Mouse (Mus musculus) Patski (cell line): ENCODE measurements around the gene Cdc26. TPM values are rescaled to one million over a fixed set of nuclear protein-coding genes. Genes with fewer than 3 reads are reported as not detected.

Source experiments
- ATAC-seq: fragments of 100-300 bp; one replicate; pipeline ENCODE4 v1.8.0; 2021
- CTCF ChIA-PET: fragments of 350-600 bp; sonication (Branson Sonifier 250); formaldehyde crosslinking; loops from one replicate; lab custom pipeline; 2022; ENCODE audit warnings: inconsistent platforms; lab: Charles Lee
- POLR2A ChIA-PET: fragments of 350-600 bp; sonication (Branson Sonifier 250); formaldehyde crosslinking; loops from one replicate; lab custom pipeline; 2022; ENCODE audit warnings: antibody characterized with exemption, inconsistent platforms; lab: Charles Lee
- DNase-seq: peaks from one replicate; pipeline ENCODE4 v3.0.0-alpha.2; 2011; ENCODE audit warnings: low read depth, low spot score
- H3K27me3 ChIP-seq: fragments of 371-371 bp; one replicate; pipeline ENCODE4 v1.5.1; 2021
- CTCF ChIP-seq: fragments of 100-300 bp; IDR thresholded peaks from one replicate; pipeline ENCODE4 v1.5.1; 2021
- in situ Hi-C: fragments of 300-500 bp; cut with MboI; formaldehyde crosslinking; loops from 3 replicates; pipeline ENCODE4 v1.11.1; 2018; ENCODE audit warnings: low pct_unique_long_range_greater_than_20kb, mixed read lengths
- polyA plus RNA-seq: library from polyadenylated mRNA; unstranded; gene quantifications from one replicate; pipeline ENCODE4 v1.2.3, GENCODE M21; 2021

Cdc26 gene
- polyA plus RNA-seq, 1 experiment from 2014 or later: 32.2 TPM

- POLR2A ChIA-PET: interaction anchor here (0.6 kb wide), 1 partner anchor 55 kb away, joined by 3 read pairs; no protein-coding TSS in a partner anchor
- CTCF ChIA-PET: no interaction called here
- TF ChIP-seq CTCF: no peak
- in situ Hi-C loops: no loop called here
- ATAC-seq (no peak), DNase-seq (no peak)
- H3K27me3 ChIP-seq: no peaks in the 10 kb centered on the region
These were observed 22.2 kb upstream of the Cdc26 start for GRCm38 (mm10) chr4:62430678-62431077.

GRCm38 (mm10) chr4:62429616-62430015 is 21.2 kb upstream of the Cdc26 start:
- DNase-seq: no peak
- in situ Hi-C loops: no loop called here
- no peak for ATAC-seq
- no peaks in the 10 kb centered on the region for H3K27me3 ChIP-seq
- POLR2A ChIA-PET: no interaction called here
- no peak for TF ChIP-seq CTCF
- CTCF ChIA-PET: no interaction called here

- no peak for TF ChIP-seq CTCF
- ChIA-PET POLR2A (no interaction called here), CTCF (no interaction called here)
- no peak for DNase-seq
- no peak for ATAC-seq
- H3K27me3 ChIP-seq: no peaks in the 10 kb centered on the region
- in situ Hi-C loops: no loop called here
These were observed 19.7 kb upstream of the Cdc26 start for GRCm38 (mm10) chr4:62427978-62428758.

GRCm38 (mm10) chr4:62425891-62426290 is 17.4 kb upstream of the Cdc26 start:
- ChIA-PET CTCF (no interaction called here), POLR2A (interaction anchor here (1.1 kb wide), 1 partner anchor 64 kb away, joined by 3 read pairs; no protein-coding TSS in a partner anchor)
- DNase-seq (no peak), ATAC-seq (no peak)
- H3K27me3 ChIP-seq: no peaks in the 10 kb centered on the region
- no peak for TF ChIP-seq CTCF
- in situ Hi-C loops: no loop called here

- in situ Hi-C loops: no loop called here
- POLR2A ChIA-PET: no interaction called here
- TF ChIP-seq CTCF: no peak
- CTCF ChIA-PET: no interaction called here
- no peak for DNase-seq
- ATAC-seq: no peak
- no peaks in the 10 kb centered on the region for H3K27me3 ChIP-seq
These were observed 10.6 kb upstream of the Cdc26 start for GRCm38 (mm10) chr4:62419091-62419490.

- H3K27me3 ChIP-seq: no peaks in the 10 kb centered on the region
- ChIA-PET POLR2A (no interaction called here), CTCF (no interaction called here)
- ATAC-seq (no peak), DNase-seq (no peak)
- TF ChIP-seq CTCF: no peak
- in situ Hi-C loops: no loop called here
These were observed 10.0 kb upstream of the Cdc26 start for GRCm38 (mm10) chr4:62418448-62418847.

- H3K27me3 ChIP-seq: no peaks in the 10 kb centered on the region
- TF ChIP-seq CTCF: no peak
- no peak for ATAC-seq
- DNase-seq: no peak
- CTCF ChIA-PET: no interaction called here
- in situ Hi-C loops: no loop called here
- POLR2A ChIA-PET: no interaction called here
These were observed 3.2 kb upstream of the Cdc26 start for GRCm38 (mm10) chr4:62411606-62412005.

- ChIA-PET CTCF (no interaction called here), POLR2A (no interaction called here)
- no peak for ATAC-seq
- no peak for TF ChIP-seq CTCF
- in situ Hi-C loops: no loop called here
- H3K27me3 ChIP-seq: no peaks in the 10 kb centered on the region
- DNase-seq: no peak
These were observed 1.9 kb upstream of the Cdc26 start for GRCm38 (mm10) chr4:62410325-62410724.

- no peak for DNase-seq
- POLR2A ChIA-PET: no interaction called here
- in situ Hi-C loops: loop anchor here (5.0 kb wide), 1 partner anchor 98 kb away; no protein-coding TSS in a partner anchor
- CTCF ChIA-PET: no interaction called here
- no peak for TF ChIP-seq CTCF
- no peaks in the 10 kb centered on the region for H3K27me3 ChIP-seq
- ATAC-seq: no peak
These were observed 1.2 kb upstream of the Cdc26 start for GRCm38 (mm10) chr4:62409615-62410014.

- DNase-seq (peak; percentile 42), ATAC-seq (peak; percentile 59)
- no peak for TF ChIP-seq CTCF
- CTCF ChIA-PET: interaction anchor here (0.7 to 2.2 kb wide), 8 partner anchors 9 to 157 kb away, joined by 3 to 10 read pairs (median 4); partner anchors contain the start of genes Fkbp15 and Slc31a1
- POLR2A ChIA-PET: interaction anchor here (0.8 to 2.0 kb wide), 6 partner anchors 26 to 117 kb away, joined by 3 to 6 read pairs (median 4); no protein-coding TSS in a partner anchor
- in situ Hi-C loops: loop anchor here (5.0 kb wide), 1 partner anchor 99 kb away; no protein-coding TSS in a partner anchor
- H3K27me3 ChIP-seq: no peaks in the 10 kb centered on the region
These were observed 486 bp downstream of the Cdc26 start for GRCm38 (mm10) chr4:62407730-62408582.
